Mouse (Mus musculus) cerebral cortex, adult 2 months (tissue): Measurements from ENCODE around the gene Mmp7.

ENCODE experiments used
- WGBS: fragments of 180-500 bp; shearing (Covaris S2); methylation state at CpG from one replicate; pipeline ENCODE4 v1.1.7; 2018; 5-methylcytosine and 5-hydroxymethylcytosine counted together

Mmp7 gene

GRCm38 (mm10) chr9:7742696-7743095 lies 50.8 kb downstream of the Mmp7 start:
- WGBS, result 100% methylated on average over 1 of the region's 1 CpGs

DNA sequence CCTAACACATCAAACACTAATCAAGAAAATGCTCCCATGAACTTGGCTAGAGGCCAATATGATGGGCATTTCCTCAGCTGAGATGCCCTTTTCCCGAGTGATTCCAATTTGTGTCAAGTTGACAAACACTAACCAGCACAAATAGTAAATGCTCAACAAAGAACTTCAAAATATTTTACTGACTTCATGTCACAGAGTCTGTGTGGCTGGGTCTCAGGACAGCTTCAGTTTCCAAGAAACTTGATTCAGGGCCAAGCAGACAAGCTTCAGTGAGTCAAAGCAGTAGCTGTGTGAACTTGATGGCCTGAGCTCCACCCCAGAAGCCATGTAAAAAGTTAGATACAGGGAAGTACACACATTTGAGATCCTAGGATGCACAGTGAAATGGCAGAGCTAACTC lies 52.3 kb downstream of the Mmp7 start:
- WGBS, result 69% methylated on average over 1 of the region's 1 CpGs

DNA sequence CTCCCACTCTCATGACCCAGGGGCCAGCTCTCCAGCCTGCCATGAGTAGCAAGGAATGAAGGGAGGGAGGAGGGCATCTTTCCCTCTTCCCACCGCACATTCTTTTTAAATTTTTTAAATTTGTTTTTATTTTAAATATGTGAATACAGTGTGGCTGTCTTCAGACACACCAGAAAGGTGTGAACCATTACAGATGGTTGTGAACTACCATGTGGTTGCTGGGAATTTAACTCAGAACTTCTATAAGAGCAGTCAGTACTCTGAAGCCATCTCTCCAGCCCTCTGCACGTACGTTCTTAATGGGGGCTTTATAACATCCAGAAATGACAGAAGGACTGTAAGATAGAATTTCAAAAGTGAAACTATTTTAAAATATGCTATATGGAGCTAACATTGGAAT lies 57.0 kb downstream of the Mmp7 start:
- 66% methylated on average over 3 of the region's 3 CpGs for WGBS
